Mouse (Mus musculus) CH12.LX (cell line): ENCODE results near the gene Tmed1. TPM values are rescaled to one million over a fixed set of nuclear protein-coding genes. Genes with fewer than 3 reads are reported as not detected.
"Not testable (repeated sequence)": the region's sequence is repeated elsewhere in the genome, so short reads cannot be mapped to it uniquely, and the experiment has no call there.

Experiments used
- DNase-seq: peaks from one replicate; pipeline ENCODE4 v3.0.0-alpha.2; 2013; ENCODE audit errors: extremely low read depth
- H3K27ac ChIP-seq: 2 replicates; pipeline ENCODE4 v1.5.1; 2012; ENCODE audit warnings: low read depth, mild to moderate bottlenecking, control low read depth, moderate library complexity; ENCODE audit not compliant: insufficient read depth
- H3K27me3 ChIP-seq: replicated peaks from 2 replicates; pipeline ENCODE3; 2012; ENCODE audit warnings: inconsistent platforms
- H3K36me3 ChIP-seq, 2 experiments: replicated peaks in 1 of 2; 2 replicates each; pipeline versions ENCODE3 to v1.6.1; 2012; ENCODE audit warnings: inconsistent platforms in 1 of 2, low read length in 1 of 2, mild to moderate bottlenecking in 1 of 2, mixed read lengths in 1 of 2, moderate library complexity in 1 of 2; ENCODE audit not compliant: control insufficient read depth in 1 of 2, insufficient read depth in 1 of 2
- H3K4me1 ChIP-seq, 2 experiments: 2 replicates each; pipeline ENCODE4 v1.6.1; 2012; ENCODE audit warnings: inconsistent platforms in 1 of 2, moderate library complexity in 1 of 2; ENCODE audit not compliant: insufficient read depth in 2 of 2, control insufficient read depth in 1 of 2
- H3K4me2 ChIP-seq: 2 replicates; pipeline ENCODE4 v1.6.1; 2012; ENCODE audit warnings: low read depth, mild to moderate bottlenecking, control low read depth; ENCODE audit not compliant: poor library complexity, insufficient read depth, severe bottlenecking
- H3K4me3 ChIP-seq, 3 experiments: fragments of 150-350 bp in 1 of 3; sonication (generic) in 1 of 3; replicated peaks in 1 of 3; 2 replicates each; pipeline versions ENCODE3 to v1.5.1; 2011 to 2012; ENCODE audit warnings: low read depth in 2 of 3, low read length in 2 of 3, mild to moderate bottlenecking in 2 of 3, moderate library complexity in 2 of 3, control low read depth in 1 of 3, improper control_type of control experiment in 1 of 3, inconsistent platforms in 1 of 3, mixed read lengths in 1 of 3; ENCODE audit not compliant: poor library complexity in 1 of 3
- H3K79me2 ChIP-seq: replicated peaks from 2 replicates; pipeline ENCODE4 v1.6.1; 2012; ENCODE audit warnings: mild to moderate bottlenecking, moderate library complexity; ENCODE audit not compliant: control insufficient read depth, poor library complexity, insufficient read depth, severe bottlenecking; ENCODE audit errors: extremely low read depth
- H3K9ac ChIP-seq: 2 replicates; pipeline ENCODE4 v1.6.1; 2012; ENCODE audit warnings: low read depth, mild to moderate bottlenecking, control low read depth, moderate library complexity; ENCODE audit not compliant: insufficient read depth
- H3K9me3 ChIP-seq: replicated peaks from 2 replicates; pipeline ENCODE3; 2012; ENCODE audit warnings: low read length, inconsistent platforms, mixed read lengths
- BHLHE40 ChIP-seq: IDR thresholded peaks from 2 replicates; pipeline ENCODE4 v1.6.1; 2011; ENCODE audit warnings: mild to moderate bottlenecking, low read depth, low read length, improper control_type of control experiment
- CHD2 ChIP-seq: IDR thresholded peaks from 2 replicates; pipeline ENCODE4 v1.6.1; 2011; ENCODE audit warnings: low read length, improper control_type of control experiment
- ELF1 ChIP-seq: IDR thresholded peaks from 2 replicates; pipeline ENCODE4 v1.6.1; 2014; ENCODE audit warnings: low read depth, mild to moderate bottlenecking, inconsistent platforms, low read length, improper control_type of control experiment
- HCFC1 ChIP-seq: IDR thresholded peaks from 2 replicates; pipeline ENCODE4 v1.6.1; 2012; ENCODE audit warnings: low read depth, mild to moderate bottlenecking, inconsistent platforms, low read length, improper control_type of control experiment
- JUN ChIP-seq: IDR thresholded peaks from 2 replicates; pipeline ENCODE4 v1.6.1; 2011; ENCODE audit warnings: low read depth, mild to moderate bottlenecking, low read length, improper control_type of control experiment, moderate library complexity; ENCODE audit not compliant: insufficient read depth
- POLR2A ChIP-seq: IDR thresholded peaks from 2 replicates; pipeline ENCODE4 v1.6.1; 2011; ENCODE audit warnings: low read depth, mild to moderate bottlenecking, improper control_type of control experiment, low read length
- RCOR1 ChIP-seq: conservative IDR thresholded peaks from 2 replicates; pipeline ENCODE4 v1.6.1; 2012; ENCODE audit warnings: low read depth, mild to moderate bottlenecking, inconsistent platforms, low read length, improper control_type of control experiment
- SIN3A ChIP-seq: IDR thresholded peaks from 2 replicates; pipeline ENCODE4 v1.6.1; 2012; ENCODE audit warnings: low read length, improper control_type of control experiment, inconsistent platforms
- TCF12 ChIP-seq: IDR thresholded peaks from 2 replicates; pipeline ENCODE4 v1.6.1; 2014; ENCODE audit warnings: low read depth, mild to moderate bottlenecking, inconsistent platforms, low read length, improper control_type of control experiment
- ZMIZ1 ChIP-seq: IDR thresholded peaks from 2 replicates; pipeline ENCODE4 v1.6.1; 2012; ENCODE audit warnings: low read depth, mild to moderate bottlenecking, inconsistent platforms, low read length, improper control_type of control experiment
- dilution Hi-C: fragments of 300-500 bp; cut with MboI; formaldehyde crosslinking; loops from 2 replicates; pipeline ENCODE4 v1.14.3; 2020; ENCODE audit warnings: low sequenced_read_pairs; ENCODE audit not compliant: extremely low pct_unique_long_range_greater_than_20kb, extremely low pct_ligation_motif_present
- in situ Hi-C: fragments of 300-500 bp; cut with MboI; formaldehyde crosslinking; loops from 3 replicates; pipeline ENCODE4 v1.14.3; 2019; ENCODE audit warnings: low sequenced_read_pairs, low pct_ligation_motif_present, low pct_unique_long_range_greater_than_20kb, mixed read lengths
- polyA plus RNA-seq: library from polyadenylated mRNA; unstranded; fragments of >175 nt; gene quantifications from 2 replicates; pipeline ENCODE4 v1.2.1, GENCODE M21; 2012; ENCODE audit warnings: low read depth; ENCODE audit not compliant: insufficient read length
- total RNA-seq, 2 experiments: library from RNA; depleted of rRNA; stranded (reverse); fragments of 300-350 nt in 1 of 2; fragments of >200 nt in 1 of 2; gene quantifications; 2 replicates each; pipeline ENCODE4 v1.2.3; 2012 to 2014

Gene Tmed1
- total and polyA plus RNA-seq, 3 experiments, result 17.1 to 28.4 (median 25.5) TPM

DNA sequence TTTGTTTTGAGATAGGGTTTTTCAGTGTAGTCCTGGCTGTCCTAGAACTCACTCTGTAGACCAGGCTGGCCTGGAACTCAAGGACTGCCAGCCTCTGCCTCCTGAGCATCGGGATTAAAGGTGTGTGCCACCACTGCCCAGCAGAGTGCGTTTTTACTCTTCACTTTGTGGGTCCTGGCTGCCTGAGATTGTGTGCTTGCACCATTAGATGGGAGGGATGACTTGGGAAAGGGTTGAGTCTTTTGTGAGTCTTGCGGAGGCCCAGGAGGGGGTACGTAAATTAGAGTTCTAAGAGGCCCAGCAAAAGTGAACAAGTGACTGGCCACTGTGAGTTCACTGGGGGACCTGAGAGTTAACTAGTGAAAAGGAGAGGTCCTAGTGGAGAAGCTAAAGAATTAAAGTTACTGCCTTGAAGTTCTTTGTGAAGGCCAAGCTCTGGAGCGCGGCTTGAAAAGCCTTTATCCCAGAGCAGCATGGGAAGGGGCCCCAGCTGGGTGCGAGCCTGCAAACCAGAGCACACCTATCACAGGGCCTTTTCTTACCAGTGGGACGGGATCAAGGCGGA lies 35.4 kb upstream of the Tmed1 start:
- dilution Hi-C loops, result no loop called here
- DNase-seq, result no peak
- peaks cover 7 to 27% of the 10 kb centered on the region in 2 experiments for H3K4me1 ChIP-seq

DNA sequence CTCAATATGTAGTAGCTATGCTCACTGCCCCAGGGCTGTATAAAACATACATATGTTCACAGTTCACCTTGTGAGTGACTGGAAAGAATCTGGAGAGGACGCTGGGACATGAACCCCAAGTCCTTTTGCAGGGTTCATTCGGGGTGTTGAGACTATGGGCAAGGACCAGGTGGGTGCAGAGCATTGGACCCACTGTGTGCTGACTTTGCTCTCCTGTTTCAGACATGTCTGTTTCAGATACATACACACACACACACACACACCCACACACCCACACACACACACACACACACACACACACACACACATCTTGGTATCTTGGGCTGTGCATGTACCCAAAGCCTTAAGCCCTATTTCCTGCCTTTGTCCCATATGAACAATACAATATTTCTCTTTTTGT lies 31.9 kb upstream of the Tmed1 start:
- H3K27me3 ChIP-seq, H3K79me2 ChIP-seq, H3K9me3 ChIP-seq, H3K9ac ChIP-seq, H3K4me3 ChIP-seq, H3K4me2 ChIP-seq, H3K27ac ChIP-seq, in situ Hi-C loops, H3K4me1 ChIP-seq, DNase-seq, H3K36me3 ChIP-seq, dilution Hi-C loops: not testable (repeated sequence)

More for the DNA sequence above, 35.4 kb upstream of the Tmed1 start:
- TF ChIP-seq TCF12 (no peak), JUN (no peak), ELF1 (0 out of 2 replicates have a peak, but pooled peaks have one; percentile 11), RCOR1 (no peak), POLR2A (peak; percentile 36), HCFC1 (peak; percentile 54), ZMIZ1 (0 out of 2 replicates have a peak, but pooled peaks have one; percentile 41), CHD2 (no peak)
- TF ChIP-seq, all 38 proteins: peak for 4
- Histone ChIP-seq H3K9ac (no peak overlapping the region), H3K4me3 (peak overlapping the region; percentile 61 to 82 (median 74)), H3K27me3 (no peaks in the 10 kb centered on the region), H3K79me2 (peaks cover 22% of the 10 kb centered on the region), H3K36me3 (peaks cover 0 to 16% of the 10 kb centered on the region in 2 experiments), H3K27ac (no peak overlapping the region), H3K4me2 (peak overlapping the region; percentile 69), H3K9me3 (no peaks in the 10 kb centered on the region)
- in situ Hi-C loops, result loop anchor here (5.0 kb wide), 1 partner anchor 47 kb away; the partner anchor contains the start of genes Timm29 and Yipf2

DNA sequence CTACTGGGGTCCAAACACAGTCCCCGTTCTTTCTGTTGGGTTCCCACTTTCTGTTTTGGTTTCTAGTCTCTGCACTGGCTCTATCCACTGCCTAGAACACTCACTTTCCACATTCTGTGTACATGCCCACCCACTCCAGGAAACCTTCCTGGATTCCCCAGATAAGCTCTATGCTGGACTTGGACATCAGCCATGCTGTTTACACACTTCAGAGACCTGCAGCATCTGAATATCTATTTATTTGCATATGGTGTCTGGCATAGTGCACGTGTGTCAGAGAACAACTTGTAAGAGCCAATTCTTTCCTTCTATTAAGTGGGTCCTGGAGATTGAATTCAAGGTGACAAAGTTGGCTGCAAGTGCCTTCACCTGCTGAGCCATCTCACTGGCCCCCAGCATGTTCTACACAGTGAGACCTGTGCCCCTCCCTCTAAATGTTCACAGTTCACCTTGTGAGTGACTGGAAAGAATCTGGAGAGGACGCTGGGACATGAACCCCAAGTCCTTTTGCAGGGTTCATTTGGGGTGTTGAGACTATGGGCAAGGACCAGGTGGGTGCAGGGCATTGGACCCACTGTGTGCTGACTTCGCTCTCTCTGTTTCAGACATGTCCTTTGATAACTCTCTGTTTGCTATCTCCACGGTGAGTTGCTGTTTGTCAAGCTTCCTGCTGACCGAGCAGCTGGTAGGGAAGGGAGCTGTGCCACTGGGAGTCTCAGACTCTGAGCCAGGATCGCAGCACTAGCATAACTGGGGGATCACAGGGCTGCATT lies 30.1 kb upstream of the Tmed1 start:
- no peak for TF ChIP-seq SIN3A
- TF ChIP-seq BHLHE40, result peak; percentile 67
- TF ChIP-seq, all 38 proteins: peak for 1
- Histone ChIP-seq H3K4me2 (peak overlapping the region; percentile 26; the same call in 1 of the 2 replicates), H3K4me3 (peak overlapping the region in 1 of 3 experiments; percentile 25), H3K27me3 (no peaks in the 10 kb centered on the region), H3K9me3 (no peaks in the 10 kb centered on the region), H3K4me1 (peaks cover 2 to 7% of the 10 kb centered on the region in 2 experiments), H3K36me3 (no peaks in the 10 kb centered on the region), H3K27ac (no peak overlapping the region), H3K9ac (no peak overlapping the region), H3K79me2 (no peaks in the 10 kb centered on the region)
- dilution Hi-C loops, result no loop called here
- DNase-seq, result no peak
- in situ Hi-C loops, result no loop called here
